Mouse (Mus musculus): ENCODE results near the gene Ssna1. TPM values are rescaled to one million over a fixed set of nuclear protein-coding genes. Genes with fewer than 3 reads are reported as not detected.

The Ssna1 gene
- polyA plus RNA-seq (2012; rRNA removed) = 74.5 and 75.9 TPM in 2 replicates

- Histone ChIP-seq H3K27ac (ENCODE audit: insufficient read depth, low read length) (peak within 1 kb of the TSS; percentile 2; the same call in 1 of the 2 replicates), H3K27me3 (ENCODE audit: control insufficient read depth, insufficient read depth, low read length) (no peaks in the 10 kb centered on the region), H3K4me1 (ENCODE audit: control insufficient read depth, insufficient read depth, low read length) (peaks cover 40% of the 10 kb centered on the region), H3K4me3 (replicated peaks; ENCODE audit: insufficient read depth, low read depth, low read length) (peak within 1 kb of the TSS; percentile 83)
- TF ChIP-seq CTCF (IDR thresholded peaks at IDR 0.05; ENCODE audit: borderline replicate concordance, insufficient read depth, low read depth, low read length) (peak; percentile 33; the same call in 1 of the 2 replicates), POLR2A (IDR thresholded peaks at IDR 0.05; ENCODE audit: borderline replicate concordance, insufficient read depth, low read length) (peak; percentile 79)
- peak; percentile 97 to 99 for DNase-seq
- under 1% methylated on average over 55 of the region's 55 CpGs for WGBS
These were observed at the start of gene Ssna1, which contains the start of gene Anapc2 for GRCm38 (mm10) chr2:25271827-25272511. Ssna1 (minus strand) TSS chr2:25272438. Anapc2 (plus strand) TSS chr2:25272478.

- WGBS = 46% methylated on average over 2 of the region's 2 CpGs
- no peak overlapping the region for H3K27ac ChIP-seq (ENCODE audit: insufficient read depth, low read length)
- TF ChIP-seq CTCF (IDR thresholded peaks at IDR 0.05; ENCODE audit: borderline replicate concordance, insufficient read depth, low read depth, low read length) = no peak
- TF ChIP-seq POLR2A (IDR thresholded peaks at IDR 0.05; ENCODE audit: borderline replicate concordance, insufficient read depth, low read length) = no peak
- H3K4me3 ChIP-seq (replicated peaks; ENCODE audit: insufficient read depth, low read depth, low read length) = no peak overlapping the region
- peaks cover 10% of the 10 kb centered on the region for H3K4me1 ChIP-seq (ENCODE audit: control insufficient read depth, insufficient read depth, low read length)
- no peaks in the 10 kb centered on the region for H3K27me3 ChIP-seq (ENCODE audit: control insufficient read depth, insufficient read depth, low read length)
- DNase-seq = no peak
These were observed 47.8 kb upstream of the Ssna1 start for GRCm38 (mm10) chr2:25320084-25320483.

- peak; percentile 89 to 92 for DNase-seq
- peak within 1 kb of the TSS; percentile 68 for H3K4me3 ChIP-seq (replicated peaks; ENCODE audit: insufficient read depth, low read depth, low read length)
- H3K4me1 ChIP-seq (ENCODE audit: control insufficient read depth, insufficient read depth, low read length) = peaks cover 14% of the 10 kb centered on the region
- H3K27ac ChIP-seq (ENCODE audit: insufficient read depth, low read length) = peak within 1 kb of the TSS; percentile 87
- 9% methylated on average over 58 of the region's 58 CpGs for WGBS
- no peaks in the 10 kb centered on the region for H3K27me3 ChIP-seq (ENCODE audit: control insufficient read depth, insufficient read depth, low read length)
- TF ChIP-seq POLR2A (IDR thresholded peaks at IDR 0.05; ENCODE audit: borderline replicate concordance, insufficient read depth, low read length) = peak; percentile 97
- no peak for TF ChIP-seq CTCF (IDR thresholded peaks at IDR 0.05; ENCODE audit: borderline replicate concordance, insufficient read depth, low read depth, low read length)
These were observed 46.9 kb upstream of the Ssna1 start, which contains the start of gene Grin1 for GRCm38 (mm10) chr2:25318971-25319773. Grin1 (minus strand) TSS chr2:25319187.

- TF ChIP-seq POLR2A (IDR thresholded peaks at IDR 0.05; ENCODE audit: borderline replicate concordance, insufficient read depth, low read length) = peak; percentile 50; the same call in 1 of the 2 replicates
- no peak for TF ChIP-seq CTCF (IDR thresholded peaks at IDR 0.05; ENCODE audit: borderline replicate concordance, insufficient read depth, low read depth, low read length)
- peaks cover 17% of the 10 kb centered on the region for H3K4me1 ChIP-seq (ENCODE audit: control insufficient read depth, insufficient read depth, low read length)
- H3K4me3 ChIP-seq (replicated peaks; ENCODE audit: insufficient read depth, low read depth, low read length) = peak overlapping the region; percentile 68
- H3K27me3 ChIP-seq (ENCODE audit: control insufficient read depth, insufficient read depth, low read length) = no peaks in the 10 kb centered on the region
- H3K27ac ChIP-seq (ENCODE audit: insufficient read depth, low read length) = peak overlapping the region; percentile 87
- WGBS = under 1% methylated on average over 31 of the region's 31 CpGs
- DNase-seq = peak; percentile 79 to 81
These were observed 46.1 kb upstream of the Ssna1 start for GRCm38 (mm10) chr2:25318119-25318966.

- DNase-seq = no peak
- Histone ChIP-seq H3K27me3 (ENCODE audit: control insufficient read depth, insufficient read depth, low read length) (no peaks in the 10 kb centered on the region), H3K27ac (ENCODE audit: insufficient read depth, low read length) (no peak overlapping the region), H3K4me1 (ENCODE audit: control insufficient read depth, insufficient read depth, low read length) (peaks cover 43% of the 10 kb centered on the region), H3K4me3 (replicated peaks; ENCODE audit: insufficient read depth, low read depth, low read length) (no peak overlapping the region)
- WGBS = 15% methylated on average over 11 of the region's 11 CpGs
- TF ChIP-seq POLR2A (IDR thresholded peaks at IDR 0.05; ENCODE audit: borderline replicate concordance, insufficient read depth, low read length) = no peak
These were observed 39.3 kb upstream of the Ssna1 start for GRCm38 (mm10) chr2:25311491-25311891.

GRCm38 (mm10) chr2:25310969-25311368, 38.7 kb upstream of the Ssna1 start:
- H3K27me3 ChIP-seq (ENCODE audit: control insufficient read depth, insufficient read depth, low read length) = no peaks in the 10 kb centered on the region

GRCm38 (mm10) chr2:25310180-25310579, 37.9 kb upstream of the Ssna1 start:
- Histone ChIP-seq H3K27ac (ENCODE audit: insufficient read depth, low read length) (peak overlapping the region; percentile 63), H3K4me1 (ENCODE audit: control insufficient read depth, insufficient read depth, low read length) (peaks cover 48% of the 10 kb centered on the region), H3K4me3 (replicated peaks; ENCODE audit: insufficient read depth, low read depth, low read length) (no peak overlapping the region), H3K27me3 (ENCODE audit: control insufficient read depth, insufficient read depth, low read length) (no peaks in the 10 kb centered on the region)
- peak; percentile 69 for DNase-seq
- 10% methylated on average over 10 of the region's 10 CpGs for WGBS
- no peak for TF ChIP-seq POLR2A (IDR thresholded peaks at IDR 0.05; ENCODE audit: borderline replicate concordance, insufficient read depth, low read length)
- no peak for TF ChIP-seq CTCF (IDR thresholded peaks at IDR 0.05; ENCODE audit: borderline replicate concordance, insufficient read depth, low read depth, low read length)

More at GRCm38 (mm10) chr2:25310969-25311368, 38.7 kb upstream of the Ssna1 start:
- 9% methylated on average over 22 of the region's 22 CpGs for WGBS
- Histone ChIP-seq H3K27ac (ENCODE audit: insufficient read depth, low read length) (peak overlapping the region; percentile 66), H3K4me1 (ENCODE audit: control insufficient read depth, insufficient read depth, low read length) (peaks cover 40% of the 10 kb centered on the region), H3K4me3 (replicated peaks; ENCODE audit: insufficient read depth, low read depth, low read length) (no peak overlapping the region)
- TF ChIP-seq POLR2A (IDR thresholded peaks at IDR 0.05; ENCODE audit: borderline replicate concordance, insufficient read depth, low read length) = no peak
- DNase-seq = peak; percentile 52 to 59

Measured in cerebellum, adult 2 months (tissue).